Mouse (Mus musculus): Measurements from ENCODE around the gene Olfr1402. TPM values are rescaled to one million over a fixed set of nuclear protein-coding genes. Genes with fewer than 3 reads are reported as not detected.

Gene Olfr1402
- total RNA-seq (2023), result not detected

GRCm38 (mm10) chr3:97421920-97422319 is at the start of gene Olfr1402:
Olfr1402 (minus strand) TSS chr3:97422020.

Other genes with a start within 250 kb of the Olfr1402 start
- gene Bcl9, start 124.1 kb downstream of the Olfr1402 start, total RNA-seq (2023), result 50.8 TPM
- gene Chd1l, start 188.2 kb upstream of the Olfr1402 start, total RNA-seq (2023), result 36.2 TPM
- gene Fmo5, start 206.8 kb upstream of the Olfr1402 start, total RNA-seq (2023), result 15.7 TPM
- gene Prkab2, start 236.2 kb upstream of the Olfr1402 start, total RNA-seq (2023), result 7.5 TPM

Data from CD4-positive naive resting alpha-beta T cell, adult 57 days (primary cell).